Mouse (Mus musculus) kidney, embryonic 14.5 days (tissue): Measurements from ENCODE around the gene Gng12. TPM values are rescaled to one million over a fixed set of nuclear protein-coding genes. Genes with fewer than 3 reads are reported as not detected.
A peak's percentile ranks its signal among the peaks of the same experiment; 100 is the strongest.

ENCODE experiments used
- ATAC-seq: fragments of 200-750 bp; cut with Nextera tagmentation; 2 replicates; pipeline ENCODE4 v1.8.0; 2017; ENCODE audit warnings: moderate number of reproducible peaks, mild to moderate bottlenecking, moderate TSS enrichment, moderate library complexity; ENCODE audit not compliant: low FRiP score, low TSS enrichment
- H3K27ac ChIP-seq: fragments of 300-500 bp; sonication (generic); 2 replicates; pipeline ENCODE4 v1.5.1; 2014; ENCODE audit warnings: low read depth, mild to moderate bottlenecking, low read length, moderate library complexity, mixed read lengths
- H3K27me3 ChIP-seq: fragments of 300-500 bp; sonication (generic); 2 replicates; pipeline ENCODE4 v1.6.1; 2014; ENCODE audit warnings: mild to moderate bottlenecking, low read length; ENCODE audit not compliant: control insufficient read depth, insufficient read depth
- H3K36me3 ChIP-seq: fragments of 300-500 bp; sonication (generic); 2 replicates; pipeline ENCODE4 v1.6.1; 2014; ENCODE audit warnings: low read length, mixed read lengths; ENCODE audit not compliant: control insufficient read depth, insufficient read depth
- H3K4me1 ChIP-seq: fragments of 300-500 bp; sonication (generic); 2 replicates; pipeline ENCODE4 v1.6.1; 2014; ENCODE audit warnings: low read length, mixed read lengths; ENCODE audit not compliant: control insufficient read depth, insufficient read depth
- H3K4me2 ChIP-seq: fragments of 300-500 bp; sonication (generic); replicated peaks from 2 replicates; pipeline ENCODE4 v1.6.1; 2014; ENCODE audit warnings: low read depth, mild to moderate bottlenecking, low read length
- H3K4me3 ChIP-seq: fragments of 300-500 bp; sonication (generic); 2 replicates; pipeline ENCODE4 v1.5.1; 2014; ENCODE audit warnings: mild to moderate bottlenecking, low read length
- H3K9ac ChIP-seq: fragments of 300-500 bp; sonication (generic); 2 replicates; pipeline ENCODE4 v1.6.1; 2014; ENCODE audit warnings: low read depth, mild to moderate bottlenecking, low read length, moderate library complexity
- H3K9me3 ChIP-seq: fragments of 300-500 bp; sonication (generic); 2 replicates; pipeline ENCODE4 v1.6.1; 2016; ENCODE audit warnings: low read length; ENCODE audit not compliant: control insufficient read depth
- WGBS: fragments of 180-500 bp; shearing (Covaris S2); extraction: QIAGEN DNeasy Blood & Tissue Kit; methylation state at CpG from one replicate; pipeline ENCODE4 v1.1.7; 2014; 5-methylcytosine and 5-hydroxymethylcytosine counted together
- polyA plus RNA-seq: library from polyadenylated mRNA; unstranded; fragments of >200 nt; fragmentation: Nextera tagmentation; extraction: Ambion mirVana; gene quantifications from 2 replicates; pipeline ENCODE4 v1.2.1, GENCODE M21; 2014

The Gng12 gene
- polyA plus RNA-seq, 1 experiment from 2014 or later, result 108 TPM

DNA sequence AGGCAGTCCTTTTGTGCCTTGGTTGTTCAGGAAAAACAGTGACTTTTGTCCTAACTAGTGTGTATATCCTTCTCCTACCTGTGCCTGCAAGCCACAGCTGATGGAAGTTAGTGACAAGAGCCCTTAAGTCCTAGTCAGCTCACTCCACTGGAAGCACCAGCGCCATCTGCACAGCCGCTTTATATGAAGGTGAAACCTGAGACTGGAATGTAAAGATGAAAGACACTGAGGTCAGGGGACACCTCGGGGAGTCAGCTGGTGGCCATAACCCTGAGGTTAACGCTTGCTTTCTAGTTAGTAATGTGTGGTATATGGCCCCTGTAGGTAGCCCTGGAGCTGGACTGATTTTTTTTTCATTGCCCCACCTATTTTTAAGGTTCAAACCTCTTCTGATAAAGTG, 30.1 kb downstream of the Gng12 start:
- ATAC-seq, result peak; percentile 70
- 5% methylated on average over 4 of the region's 4 CpGs for WGBS

GRCm38 (mm10) chr6:66928972-66929645, 32.9 kb downstream of the Gng12 start:
- WGBS, result 70% methylated on average over 2 of the region's 2 CpGs
- no peaks in the 10 kb centered on the region for H3K36me3 ChIP-seq
- H3K4me2 ChIP-seq, result no peak overlapping the region
- H3K9me3 ChIP-seq, result no peaks in the 10 kb centered on the region
- no peak overlapping the region for H3K4me3 ChIP-seq
- H3K27ac ChIP-seq, result no peak overlapping the region
- no peak overlapping the region for H3K9ac ChIP-seq
- peak; percentile 13; the same call in 1 of the 2 replicates for ATAC-seq
- peaks cover 14% of the 10 kb centered on the region; the same call in 1 of the 2 replicates for H3K4me1 ChIP-seq
- H3K27me3 ChIP-seq, result no peaks in the 10 kb centered on the region

More for the DNA sequence above, 30.1 kb downstream of the Gng12 start:
- Histone ChIP-seq H3K9me3 (no peaks in the 10 kb centered on the region), H3K27me3 (no peaks in the 10 kb centered on the region), H3K9ac (no peak overlapping the region), H3K4me1 (peaks cover 14% of the 10 kb centered on the region; the same call in 1 of the 2 replicates), H3K4me3 (no peak overlapping the region), H3K4me2 (no peak overlapping the region), H3K36me3 (no peaks in the 10 kb centered on the region), H3K27ac (no peak overlapping the region)

- H3K9me3 ChIP-seq, result no peaks in the 10 kb centered on the region
- WGBS, result 42% methylated on average over 7 of the region's 7 CpGs
- no peaks in the 10 kb centered on the region for H3K27me3 ChIP-seq
- no peak overlapping the region for H3K4me2 ChIP-seq
- peak; percentile 50; the same call in 1 of the 2 replicates for ATAC-seq
- H3K27ac ChIP-seq, result no peak overlapping the region
- H3K4me3 ChIP-seq, result no peak overlapping the region
- H3K9ac ChIP-seq, result no peak overlapping the region
- H3K4me1 ChIP-seq, result peaks cover 14% of the 10 kb centered on the region; the same call in 1 of the 2 replicates
- H3K36me3 ChIP-seq, result no peaks in the 10 kb centered on the region
Observed at GRCm38 (mm10) chr6:66929694-66930093, 33.5 kb downstream of the Gng12 start.

DNA sequence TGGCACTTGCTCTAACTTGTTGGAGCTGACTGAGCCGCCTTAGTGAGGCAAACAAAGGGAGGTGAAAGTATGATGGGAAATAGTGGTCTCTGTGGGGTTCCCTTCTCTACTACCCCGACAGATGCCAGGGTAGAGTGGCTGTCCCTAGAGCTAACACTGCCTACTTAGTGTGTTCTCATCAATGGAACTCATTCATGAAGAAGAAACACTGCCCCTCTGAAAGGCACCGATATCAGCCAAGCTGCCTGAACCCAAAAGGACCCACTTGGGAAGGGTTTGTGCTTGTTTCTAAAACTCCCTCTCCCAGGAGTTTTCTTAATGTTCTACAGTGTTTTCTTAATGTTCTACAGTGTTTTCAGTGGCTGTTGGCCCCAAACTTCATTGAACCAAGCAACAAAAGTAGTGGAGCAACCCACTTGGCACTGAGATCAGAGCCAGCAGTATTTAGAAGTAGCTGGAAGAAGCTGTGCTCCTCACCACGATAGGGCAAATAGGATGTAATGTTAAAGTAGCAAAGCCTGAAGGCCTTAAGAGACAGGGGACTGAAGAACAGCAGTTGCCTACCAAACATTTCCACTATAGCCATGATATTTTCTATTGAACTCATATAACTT, 36.1 kb downstream of the Gng12 start:
- H3K4me3 ChIP-seq, result no peak overlapping the region
- H3K9ac ChIP-seq, result no peak overlapping the region
- H3K36me3 ChIP-seq, result no peaks in the 10 kb centered on the region
- H3K27ac ChIP-seq, result no peak overlapping the region
- H3K27me3 ChIP-seq, result no peaks in the 10 kb centered on the region
- 87% methylated on average over 4 of the region's 4 CpGs for WGBS
- 0 out of 2 replicates have a peak, but pooled peaks cover 5% of the 10 kb centered on the region for H3K4me1 ChIP-seq
- H3K9me3 ChIP-seq, result no peaks in the 10 kb centered on the region
- no peak for ATAC-seq
- no peak overlapping the region for H3K4me2 ChIP-seq

GRCm38 (mm10) chr6:66940656-66941235, 44.5 kb downstream of the Gng12 start:
- 66% methylated on average over 7 of the region's 7 CpGs for WGBS
- ATAC-seq, result no peak
- no peak overlapping the region for H3K9ac ChIP-seq

DNA sequence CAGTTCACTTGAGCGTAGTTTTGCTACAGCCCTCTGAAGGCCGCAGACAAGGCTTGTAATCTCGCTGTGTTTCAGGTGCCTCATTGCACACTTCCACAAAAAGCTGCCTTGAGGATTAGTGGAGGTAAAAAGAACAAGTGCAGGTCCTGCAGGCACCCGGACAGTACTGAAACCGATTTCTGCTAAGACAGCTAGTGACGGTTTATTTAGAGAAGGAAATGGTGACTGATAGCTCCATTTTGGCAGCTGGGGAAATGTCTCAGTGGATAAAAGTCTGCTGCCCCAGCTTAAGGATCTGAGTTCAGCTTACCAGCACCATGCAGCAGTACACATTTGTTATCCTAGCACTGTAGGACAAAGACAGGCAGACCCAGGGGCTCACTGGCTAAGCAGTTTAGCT, 45.6 kb downstream of the Gng12 start:
- Histone ChIP-seq H3K27ac (no peak overlapping the region), H3K36me3 (no peaks in the 10 kb centered on the region), H3K9ac (no peak overlapping the region), H3K4me3 (no peak overlapping the region), H3K9me3 (no peaks in the 10 kb centered on the region), H3K27me3 (no peaks in the 10 kb centered on the region), H3K4me2 (no peak overlapping the region), H3K4me1 (peaks cover 7% of the 10 kb centered on the region; the same call in 1 of the 2 replicates)
- 58% methylated on average over 6 of the region's 6 CpGs for WGBS
- ATAC-seq, result no peak

More at GRCm38 (mm10) chr6:66940656-66941235, 44.5 kb downstream of the Gng12 start:
- Histone ChIP-seq H3K4me3 (no peak overlapping the region), H3K27ac (no peak overlapping the region), H3K9me3 (no peaks in the 10 kb centered on the region), H3K36me3 (no peaks in the 10 kb centered on the region), H3K27me3 (no peaks in the 10 kb centered on the region), H3K4me1 (peaks cover 7% of the 10 kb centered on the region; the same call in 1 of the 2 replicates), H3K4me2 (no peak overlapping the region)

- peaks cover 7% of the 10 kb centered on the region; the same call in 1 of the 2 replicates for H3K4me1 ChIP-seq
- 69% methylated on average over 4 of the region's 4 CpGs for WGBS
Observed at GRCm38 (mm10) chr6:66942826-66943225, 46.6 kb downstream of the Gng12 start.

DNA sequence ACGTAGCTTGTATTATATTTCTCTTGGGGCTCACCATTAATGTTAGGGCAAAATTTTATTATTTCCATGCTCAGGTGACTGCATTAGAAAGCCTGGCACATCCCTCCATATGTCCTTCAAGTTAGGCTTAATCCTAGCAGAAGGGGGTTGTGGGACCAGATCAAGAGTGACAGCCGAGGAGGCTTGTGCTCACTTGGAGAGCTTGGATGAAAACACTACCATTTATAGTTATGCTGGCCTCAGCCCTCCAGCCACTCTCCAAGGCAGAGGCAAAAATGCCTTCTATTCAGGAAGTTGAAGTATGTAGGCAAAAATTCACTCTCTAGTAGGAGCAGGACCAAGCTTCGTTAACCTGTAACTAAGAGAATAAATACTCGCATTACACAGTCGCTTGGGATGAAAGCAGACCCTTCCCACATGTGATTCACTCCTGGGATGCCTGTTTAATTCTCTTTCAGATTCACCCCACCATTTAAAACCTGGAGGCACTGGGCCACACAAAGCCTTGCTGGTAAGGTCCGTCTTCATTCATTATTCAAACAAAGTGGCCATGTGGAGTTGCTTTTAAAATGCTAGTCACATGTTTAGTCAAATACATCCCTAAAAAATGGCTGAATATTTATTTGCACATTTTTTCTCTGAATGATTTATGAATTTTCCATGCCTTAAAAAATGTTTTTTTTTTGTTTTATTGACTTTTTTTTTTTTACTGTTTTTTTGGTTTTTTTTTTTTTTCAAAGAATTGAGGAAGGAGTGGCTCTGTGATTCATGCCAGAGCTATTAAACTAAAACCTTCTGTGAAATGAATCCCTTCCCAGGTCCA, 47.4 kb downstream of the Gng12 start:
- H3K27me3 ChIP-seq, result no peaks in the 10 kb centered on the region
- 48% methylated on average over 6 of the region's 6 CpGs for WGBS
- no peaks in the 10 kb centered on the region for H3K36me3 ChIP-seq
- no peak overlapping the region for H3K4me2 ChIP-seq
- H3K4me1 ChIP-seq, result peaks cover 7% of the 10 kb centered on the region; the same call in 1 of the 2 replicates
- no peak overlapping the region for H3K9ac ChIP-seq
- H3K4me3 ChIP-seq, result no peak overlapping the region
- ATAC-seq, result no peak
- no peak overlapping the region for H3K27ac ChIP-seq
- no peaks in the 10 kb centered on the region for H3K9me3 ChIP-seq

More at GRCm38 (mm10) chr6:66942826-66943225, 46.6 kb downstream of the Gng12 start:
- H3K27ac ChIP-seq, result no peak overlapping the region
- H3K27me3 ChIP-seq, result no peaks in the 10 kb centered on the region
- ATAC-seq, result no peak
- no peaks in the 10 kb centered on the region for H3K9me3 ChIP-seq
- no peak overlapping the region for H3K4me2 ChIP-seq
- H3K36me3 ChIP-seq, result no peaks in the 10 kb centered on the region
- H3K4me3 ChIP-seq, result no peak overlapping the region
- H3K9ac ChIP-seq, result no peak overlapping the region
